Mouse (Mus musculus): ENCODE data around the gene Ykt6.

The Ykt6 gene

DNA sequence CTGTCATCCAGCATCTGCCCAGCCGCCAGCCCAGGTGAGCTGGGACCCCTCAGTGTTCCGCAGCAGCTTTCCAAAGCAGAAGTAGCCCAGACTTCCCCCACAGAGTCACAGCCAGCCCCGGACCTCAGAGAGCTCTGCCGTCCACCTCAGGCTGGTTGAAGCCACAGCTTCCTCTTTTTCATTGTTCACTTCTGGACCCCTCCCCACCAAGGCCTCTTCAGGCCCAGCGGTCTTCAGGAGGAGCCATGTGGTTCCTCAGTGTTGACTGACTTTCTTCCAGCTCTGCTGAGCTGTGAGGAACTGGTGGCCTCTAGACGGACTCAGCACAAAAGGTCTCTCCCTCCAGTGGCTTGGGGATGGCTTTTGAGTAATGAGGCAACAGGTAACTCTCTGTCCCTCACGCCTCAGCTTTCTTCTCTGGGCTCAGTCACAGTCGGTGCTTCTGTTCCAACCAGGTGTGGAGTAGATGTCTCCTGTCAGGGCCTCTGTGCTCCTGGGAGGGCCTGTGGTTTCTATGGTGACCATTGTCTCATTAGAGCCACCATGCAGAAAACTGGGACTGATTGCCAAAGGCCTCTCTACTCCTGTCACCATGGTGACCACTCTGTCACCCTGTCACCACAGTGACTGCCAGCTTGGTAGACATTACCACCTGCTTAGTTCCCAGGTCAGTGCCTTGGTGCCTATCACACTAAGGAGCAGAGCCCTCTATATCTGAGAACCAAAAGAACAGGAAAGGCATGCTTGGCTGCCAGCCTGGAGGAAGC is 5.7 kb upstream of the Ykt6 start, which contains the start of gene Gck:
TSS of gene Gck (minus strand) at position 496 of the 767 bp plus-strand sequence.
- DNase-seq = peak; percentile 13

DNA sequence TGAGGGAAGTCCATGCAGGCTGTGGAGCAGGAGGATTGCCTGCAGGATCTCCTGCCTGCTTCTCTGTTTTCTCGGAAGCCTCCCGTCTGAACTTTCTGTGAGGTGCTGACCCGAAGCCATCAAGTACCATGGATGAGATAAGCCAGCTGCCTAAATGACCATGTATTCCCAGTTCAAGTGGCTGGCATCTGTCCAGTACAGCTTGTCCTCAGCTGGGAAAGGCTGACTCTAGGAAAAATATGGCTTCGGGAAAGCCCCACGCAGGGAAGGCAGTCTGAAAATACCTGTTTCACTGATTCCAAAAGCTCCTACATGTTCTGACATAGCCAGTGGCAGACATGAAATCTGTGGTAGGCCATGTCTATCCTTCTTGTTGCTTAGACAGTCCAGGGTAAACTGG is 3.0 kb upstream of the Ykt6 start:
- peak; percentile 83 for DNase-seq

DNA sequence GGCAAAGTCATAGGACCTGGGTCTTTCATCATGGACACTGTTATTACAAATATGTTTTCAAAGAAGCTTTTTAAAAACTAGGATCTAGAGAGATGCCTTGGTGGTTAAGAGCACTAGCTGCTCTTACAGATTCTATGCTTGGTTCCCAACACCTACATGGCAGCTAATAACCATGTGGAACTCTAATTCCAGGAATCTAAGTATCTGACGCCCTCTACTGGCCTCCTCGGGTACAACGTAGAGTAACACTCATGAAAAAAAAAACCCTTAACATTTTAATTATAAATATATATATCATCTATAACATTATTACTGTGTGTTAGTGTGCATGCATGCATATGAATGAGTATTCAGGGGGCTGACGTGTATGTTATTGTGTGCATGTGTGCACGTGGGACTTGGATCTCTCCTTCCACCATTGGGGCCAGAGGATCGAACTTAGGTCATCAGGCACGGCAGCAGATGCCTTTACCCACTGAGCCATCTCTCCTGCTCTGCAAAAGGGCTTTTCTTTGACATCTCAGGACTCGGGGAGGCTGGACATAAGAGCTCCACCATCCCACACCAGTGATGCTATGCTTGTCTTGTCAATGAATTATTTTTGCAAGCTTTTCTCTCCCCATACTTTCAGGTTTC is 2.2 kb upstream of the Ykt6 start:
- peak; percentile 66 for DNase-seq

DNA sequence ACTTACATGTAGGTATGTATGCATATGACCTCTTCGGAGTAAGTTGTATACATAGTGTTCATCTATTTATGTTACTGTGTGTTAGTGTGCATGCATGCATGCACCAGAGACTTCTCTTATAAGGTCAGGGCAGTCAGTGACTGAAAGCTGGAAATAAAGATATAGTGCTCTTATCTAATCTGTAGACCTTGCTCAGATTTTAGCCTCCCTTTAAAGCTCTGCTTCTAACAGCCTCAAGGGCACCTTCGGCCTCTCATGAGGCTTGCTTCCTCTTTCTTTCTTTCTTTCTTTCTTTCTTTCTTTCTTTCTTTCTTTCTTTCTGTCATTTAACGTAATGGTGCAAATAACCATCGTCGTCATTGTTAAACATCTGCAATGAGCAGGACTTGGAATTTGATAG is 1.1 kb upstream of the Ykt6 start:
- no peak for DNase-seq

DNA sequence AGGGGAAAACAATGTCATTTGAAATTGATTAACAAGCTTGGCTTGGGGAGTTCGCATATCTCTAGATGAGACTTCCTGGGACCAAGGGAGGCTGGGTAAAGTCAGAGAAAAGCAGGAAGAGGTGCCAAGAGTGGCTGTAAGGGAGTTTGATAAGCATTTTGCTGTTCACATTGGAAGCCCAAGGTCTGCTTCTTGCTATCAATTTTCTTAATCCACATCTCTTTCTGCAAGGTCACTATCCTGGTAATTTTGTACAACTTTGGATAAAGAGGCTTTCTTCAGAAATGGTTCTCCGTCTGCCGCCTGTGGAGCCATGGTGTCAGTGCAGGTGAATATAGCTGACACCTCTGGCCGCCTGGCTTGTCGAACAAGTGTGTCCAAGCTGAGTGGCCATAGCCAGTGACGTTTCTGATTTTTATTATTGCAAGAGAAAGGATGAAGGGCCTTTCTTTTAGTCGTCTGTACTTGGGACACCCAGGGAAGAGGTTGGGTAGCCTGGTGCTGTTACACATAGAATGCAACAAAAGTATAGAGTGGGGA is 458 bp upstream of the Ykt6 start:
- peak; percentile 71 for DNase-seq

DNA sequence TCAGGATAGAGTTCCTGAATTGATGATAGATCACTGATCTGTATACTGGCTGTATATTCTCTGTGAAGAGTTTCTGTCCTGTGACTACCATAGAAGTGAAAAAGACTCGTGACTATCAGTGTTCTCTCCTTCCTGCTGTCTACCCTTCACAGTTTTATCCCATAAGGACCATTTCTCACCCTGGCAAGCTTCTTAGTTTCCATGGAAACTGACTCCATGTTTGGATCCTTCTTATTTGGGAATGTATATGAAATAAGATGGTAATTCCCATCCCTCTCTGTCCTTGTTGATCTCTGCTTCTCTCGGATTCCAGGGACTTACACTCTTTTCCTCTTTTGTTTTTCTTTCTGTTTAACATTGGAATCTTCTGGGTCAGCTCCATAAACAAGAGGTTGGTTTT is 4.6 kb downstream of the Ykt6 start:
- DNase-seq = no peak

DNA sequence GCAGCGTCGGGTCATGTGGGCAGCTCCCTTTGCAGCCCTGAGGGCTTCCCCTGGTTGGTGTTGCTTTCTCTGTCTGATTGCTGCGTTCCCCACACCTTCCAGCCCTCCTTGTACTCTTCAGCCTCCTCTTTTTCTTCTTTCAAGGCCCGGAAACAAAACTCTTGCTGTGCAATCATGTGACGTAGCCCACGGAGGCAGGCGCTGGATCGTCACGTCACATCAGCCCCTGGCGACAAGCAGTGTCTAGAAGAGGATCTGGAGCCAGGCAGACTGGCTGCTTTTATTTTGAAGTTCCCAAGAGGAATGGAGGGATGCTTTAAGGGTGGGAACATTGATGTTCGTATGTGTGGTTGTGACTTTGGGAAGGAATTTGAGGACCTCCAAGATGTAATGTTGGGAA is 10.4 kb downstream of the Ykt6 start:
- DNase-seq = no peak

DNA sequence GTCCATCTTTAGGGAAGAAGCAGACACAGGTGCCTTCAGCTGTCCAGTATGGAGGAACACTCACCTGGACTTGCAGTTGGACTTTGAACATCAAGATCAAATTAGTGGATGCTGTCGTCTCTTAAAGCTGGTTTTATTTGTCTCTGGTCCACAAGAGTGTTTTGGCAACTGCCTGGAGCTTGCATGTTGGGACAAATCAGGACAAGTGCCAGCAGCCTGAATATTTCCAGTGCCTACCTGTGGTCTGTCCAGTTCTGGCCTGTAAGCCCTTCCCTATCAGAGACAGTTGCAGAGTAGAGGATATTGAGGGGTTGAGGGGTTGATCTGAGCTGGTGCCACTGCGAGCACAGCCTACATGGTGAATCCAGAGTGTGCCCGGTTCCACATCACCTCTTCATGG is 11.3 kb downstream of the Ykt6 start:
- no peak for DNase-seq

DNA sequence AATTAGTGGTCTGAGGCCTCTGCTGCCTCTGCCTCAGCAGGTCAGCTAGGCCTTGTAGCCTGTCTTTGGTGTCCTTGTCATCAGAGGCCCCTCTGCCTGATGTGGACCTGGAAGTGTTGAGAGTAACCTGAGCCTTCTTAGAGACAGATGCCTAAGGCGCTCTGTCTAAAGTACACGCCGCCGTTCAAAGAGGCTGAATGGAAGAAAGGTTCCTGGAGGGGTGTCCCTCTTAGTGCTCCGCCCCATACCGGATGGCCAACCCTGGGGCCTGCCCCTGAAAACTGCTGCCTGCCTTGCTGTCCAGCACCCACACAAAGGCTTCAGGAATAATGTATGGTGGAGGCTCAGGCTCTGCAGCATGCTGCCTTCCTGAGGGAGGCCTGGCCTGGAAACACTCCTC is 12.7 kb downstream of the Ykt6 start:
- no peak for DNase-seq

DNA sequence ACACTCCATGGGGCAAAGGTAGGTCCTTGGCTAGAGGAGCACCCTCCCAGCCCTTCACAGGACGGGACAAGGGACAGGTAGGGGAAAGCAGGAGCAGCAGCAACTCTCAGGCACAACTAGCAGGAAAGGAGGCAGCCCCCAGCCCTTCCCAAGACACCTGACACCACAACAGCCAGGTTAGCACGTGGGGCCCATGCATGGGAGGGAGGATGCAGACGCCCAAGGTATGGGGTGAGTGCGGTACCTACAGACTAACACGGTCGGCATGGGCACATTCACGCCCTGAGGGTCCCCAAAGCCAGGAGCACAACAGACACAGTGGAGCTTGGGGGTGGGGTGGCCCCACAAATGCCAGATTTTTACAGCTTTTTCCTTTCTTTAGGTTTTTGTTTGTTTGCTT is 15.7 kb downstream of the Ykt6 start:
- no peak for DNase-seq

DNA sequence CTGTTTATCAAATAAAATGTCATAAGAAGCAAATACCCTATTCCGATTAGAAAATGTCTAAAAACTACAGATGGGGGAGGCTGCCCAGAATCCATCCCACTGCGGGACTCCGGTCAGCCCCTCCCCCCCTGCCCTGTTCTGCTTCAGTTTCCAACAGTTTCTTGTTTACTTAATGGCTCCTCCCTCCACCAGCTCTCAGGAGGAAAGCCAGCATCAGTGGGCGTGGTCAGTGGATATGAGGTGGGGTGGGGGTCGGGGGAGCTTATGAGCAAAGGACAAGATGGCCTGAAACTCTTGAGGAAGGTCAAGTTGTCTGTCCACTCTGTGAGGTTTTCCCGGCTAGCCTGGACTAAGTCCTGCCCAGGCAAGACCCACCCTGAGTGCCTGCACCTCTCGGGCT is 17.7 kb downstream of the Ykt6 start:
- DNase-seq = no peak

DNA sequence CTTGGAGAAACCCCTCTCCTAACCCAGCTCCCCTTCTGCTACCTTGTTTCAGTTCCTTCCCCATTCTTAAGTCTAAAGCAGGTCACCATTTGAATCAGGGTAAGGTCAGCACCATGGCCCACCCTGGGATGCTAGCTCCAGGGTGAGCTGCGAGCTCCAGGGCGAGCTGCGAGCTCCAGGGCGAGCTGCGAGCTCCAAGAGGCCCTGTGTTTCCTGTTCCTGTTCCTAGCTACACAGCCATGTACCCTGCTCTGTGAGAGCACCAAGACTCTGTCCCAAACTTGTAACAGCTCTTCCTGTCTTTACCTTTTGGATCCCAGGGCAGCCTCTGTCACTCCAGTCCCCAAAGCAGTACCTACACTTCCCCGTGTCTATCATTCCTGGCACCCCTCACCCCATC is 18.6 kb downstream of the Ykt6 start:
- no peak for DNase-seq

DNA sequence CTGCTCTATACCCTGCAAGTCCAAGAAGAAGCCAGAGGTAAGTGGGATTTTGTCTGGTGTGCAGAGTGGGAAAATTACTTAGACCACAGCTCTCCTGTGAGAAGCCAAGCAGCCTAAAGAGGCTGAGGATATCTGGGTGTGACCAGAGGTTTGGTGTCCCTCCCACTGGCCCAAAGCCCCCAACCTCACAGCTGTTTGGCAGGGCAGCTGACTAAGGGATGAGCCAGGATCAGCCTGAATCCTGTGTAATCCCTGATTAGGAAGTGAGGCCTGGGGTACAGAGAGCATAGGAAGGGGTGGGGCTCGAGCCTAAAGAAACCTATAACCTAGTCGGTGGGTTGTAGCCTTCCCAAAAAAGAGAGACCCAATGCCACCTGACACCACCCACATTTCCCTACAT is 19.6 kb downstream of the Ykt6 start:
- DNase-seq = no peak

DNA sequence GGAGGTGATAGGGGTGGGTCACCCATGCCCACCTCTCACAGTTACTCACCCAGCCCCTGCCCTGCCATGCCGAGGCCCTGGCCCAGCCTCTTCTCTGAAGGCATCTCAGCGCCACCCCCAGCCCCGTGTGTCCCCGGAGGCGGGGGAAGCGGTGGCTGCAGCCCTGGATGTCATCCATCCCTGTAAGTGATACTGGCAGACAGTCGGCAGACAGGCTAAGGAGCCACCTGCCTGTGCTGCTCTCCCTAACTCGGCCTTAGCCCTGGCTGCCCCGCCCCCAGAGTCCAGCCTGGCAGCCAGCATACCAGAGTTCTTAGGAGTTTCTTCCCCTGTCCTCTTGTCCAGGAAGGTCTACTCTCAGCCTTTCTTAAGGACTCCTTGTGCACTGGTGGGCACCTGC is 20.6 kb downstream of the Ykt6 start:
- DNase-seq = no peak

DNA sequence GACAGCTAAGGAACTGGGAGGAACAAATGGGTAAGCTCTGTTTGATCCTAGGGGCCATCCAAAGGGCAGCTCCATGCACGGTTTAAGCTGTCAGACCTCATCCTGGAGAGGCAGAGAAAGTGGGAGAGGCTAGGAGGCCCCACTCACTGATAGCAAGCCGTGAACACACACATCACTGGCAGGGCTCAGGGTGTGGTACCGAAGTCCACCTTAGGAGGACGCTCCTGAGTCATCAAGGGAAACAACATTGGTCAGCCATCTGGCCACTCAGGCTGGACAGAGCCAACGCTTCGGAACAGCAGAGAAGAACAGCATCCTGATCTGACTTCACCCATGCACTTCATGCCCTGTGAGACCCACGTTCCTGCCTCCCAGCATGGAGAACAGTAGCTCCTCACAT is 23.6 kb downstream of the Ykt6 start:
- DNase-seq = no peak

DNA sequence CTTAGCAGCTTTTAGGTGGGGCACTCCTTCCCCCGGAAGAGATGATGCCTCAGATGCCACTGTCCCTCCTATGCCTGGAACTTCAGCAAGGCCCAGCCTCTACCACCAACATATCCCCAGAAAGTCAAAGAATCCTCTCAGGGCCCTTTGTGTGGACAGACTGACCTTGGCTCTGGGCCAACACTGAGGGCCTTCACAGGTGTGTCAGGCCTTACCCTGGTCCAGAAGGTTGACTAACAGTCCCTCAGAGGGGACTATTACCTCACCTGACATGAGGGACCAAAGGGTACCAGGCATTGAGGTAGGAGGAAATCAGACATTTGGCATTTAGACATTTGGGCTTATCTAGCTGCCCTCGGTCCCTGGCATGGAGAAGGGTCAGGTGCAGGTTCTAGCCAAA is 24.6 kb downstream of the Ykt6 start:
- no peak for DNase-seq

DNA sequence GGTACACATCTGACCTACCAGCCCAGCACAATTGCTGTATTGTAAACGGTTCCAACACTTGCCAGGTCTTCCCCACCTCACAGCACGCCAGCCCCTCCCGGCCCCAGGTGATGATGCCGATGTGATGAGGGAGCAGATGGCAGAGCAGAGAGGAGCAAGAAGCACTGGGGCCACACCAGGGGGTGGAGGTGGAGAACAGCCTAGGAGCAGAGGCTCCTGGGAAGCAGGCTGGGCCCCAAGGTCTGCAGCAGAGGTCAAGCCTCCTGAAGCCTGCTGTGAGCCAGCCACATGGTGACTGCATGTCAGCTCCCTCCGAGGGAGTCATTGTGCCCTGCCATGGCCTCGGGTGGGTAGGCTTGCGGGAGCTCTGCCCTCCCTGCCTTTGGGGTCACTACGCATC is 25.1 kb downstream of the Ykt6 start:
- DNase-seq = no peak

DNA sequence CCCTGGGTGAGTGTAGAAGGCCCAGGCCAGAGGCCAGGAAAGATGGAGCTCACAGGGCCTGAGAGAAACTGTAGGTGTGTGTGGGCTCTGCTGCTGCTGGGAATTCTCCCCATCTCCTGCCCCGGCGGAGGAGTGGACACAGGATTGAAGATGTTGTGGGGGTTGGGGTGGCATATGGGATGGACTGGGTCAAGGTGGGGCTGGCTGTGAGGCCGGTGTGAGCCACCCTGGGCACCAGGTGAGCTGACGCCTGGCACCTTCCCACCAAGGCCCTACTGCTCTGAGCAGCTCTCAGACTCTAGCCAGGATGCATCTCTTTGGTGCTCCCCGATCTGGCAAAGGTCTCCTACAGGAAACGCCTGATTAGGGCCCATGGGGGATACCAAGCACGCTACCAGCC is 25.8 kb downstream of the Ykt6 start:
- DNase-seq = no peak

DNA sequence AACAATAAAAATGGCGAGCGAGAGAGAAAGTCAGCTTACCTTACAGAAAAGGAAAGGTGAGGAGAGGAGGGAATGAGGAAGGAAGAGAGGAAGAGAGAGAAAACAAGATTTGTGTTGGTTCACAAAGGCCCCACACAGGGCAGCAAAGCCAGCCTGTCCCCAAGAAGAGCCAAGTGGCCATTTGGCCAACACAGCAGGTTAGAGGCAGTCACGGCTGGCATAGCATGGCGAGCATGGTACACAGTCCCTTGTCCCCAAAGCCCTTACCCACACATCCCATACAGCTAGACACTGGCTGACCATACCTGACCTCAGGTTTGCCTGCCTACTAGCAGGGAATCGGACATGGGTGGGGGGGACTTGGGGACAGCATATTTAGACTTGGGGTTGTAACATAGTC is 28.1 kb downstream of the Ykt6 start:
- no peak for DNase-seq

DNA sequence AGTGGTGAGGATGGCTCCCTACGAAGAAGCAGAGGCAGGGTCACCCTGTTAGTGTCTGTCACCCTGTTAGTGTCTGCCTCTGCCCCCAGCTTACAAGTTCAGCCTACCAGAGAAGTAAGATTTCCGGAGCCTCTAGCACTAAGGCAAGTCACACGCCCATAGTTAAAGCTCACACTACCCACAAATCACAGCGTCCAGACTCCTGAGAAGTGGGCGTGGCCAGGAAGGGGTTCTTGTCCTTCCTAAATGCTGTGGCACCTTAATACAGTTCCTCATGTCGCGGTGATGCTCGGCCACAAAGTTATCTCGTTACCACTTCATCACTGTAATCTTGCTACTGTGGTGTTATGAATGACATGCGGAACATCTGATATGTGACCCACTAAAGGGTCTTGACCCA is 32.6 kb downstream of the Ykt6 start:
- DNase-seq = no peak

DNA sequence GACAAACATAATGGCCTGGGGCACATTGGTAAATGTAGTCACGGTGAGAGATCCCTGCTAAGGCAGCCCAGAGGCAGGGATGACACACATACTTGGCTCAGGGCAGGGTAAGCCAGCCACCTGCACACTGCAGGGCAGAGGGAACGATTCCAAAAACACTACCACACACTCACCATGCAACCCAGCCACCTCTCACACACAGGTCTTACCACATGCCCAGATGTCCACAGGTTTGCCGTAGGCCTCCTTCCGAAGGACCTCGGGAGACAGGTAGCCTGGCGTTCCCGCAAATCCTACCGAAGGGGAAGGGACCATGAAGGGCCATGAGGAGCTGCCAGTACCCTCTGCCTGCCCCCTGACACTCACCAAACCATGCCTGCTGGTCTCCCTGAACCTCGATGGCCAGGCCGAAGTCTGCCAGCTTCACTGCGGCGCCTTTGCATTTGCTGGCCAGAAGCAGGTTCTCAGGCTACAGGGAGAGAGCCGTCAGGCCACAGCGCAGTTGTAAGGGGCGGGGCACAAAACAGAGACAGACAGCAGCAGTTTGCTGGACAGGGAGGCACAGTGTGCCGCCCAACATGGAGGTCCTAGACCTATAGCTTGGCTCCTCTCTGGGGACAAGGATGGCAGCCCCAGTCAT is 34.6 kb downstream of the Ykt6 start:
- DNase-seq = no peak

DNA sequence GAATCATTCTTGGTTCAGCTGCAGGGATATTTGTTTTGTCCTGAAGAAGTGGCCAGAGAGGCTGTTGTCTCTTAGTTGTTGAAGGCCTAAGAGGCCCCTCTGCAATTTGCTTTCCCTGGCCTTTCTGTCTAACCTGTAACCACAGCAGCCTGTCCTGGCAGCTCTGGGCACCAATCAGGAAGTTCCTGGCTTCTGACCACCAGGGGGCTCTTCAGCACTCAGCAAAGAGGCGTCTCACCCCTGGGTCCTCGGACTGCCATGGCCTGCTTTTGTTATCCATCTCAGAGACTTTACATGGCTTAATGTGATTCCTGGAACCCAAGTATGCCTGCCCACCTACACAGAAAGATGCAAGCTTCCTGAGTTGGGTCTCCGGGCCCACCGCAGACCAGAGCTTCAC is 35.4 kb downstream of the Ykt6 start:
- DNase-seq = peak; percentile 68

DNA sequence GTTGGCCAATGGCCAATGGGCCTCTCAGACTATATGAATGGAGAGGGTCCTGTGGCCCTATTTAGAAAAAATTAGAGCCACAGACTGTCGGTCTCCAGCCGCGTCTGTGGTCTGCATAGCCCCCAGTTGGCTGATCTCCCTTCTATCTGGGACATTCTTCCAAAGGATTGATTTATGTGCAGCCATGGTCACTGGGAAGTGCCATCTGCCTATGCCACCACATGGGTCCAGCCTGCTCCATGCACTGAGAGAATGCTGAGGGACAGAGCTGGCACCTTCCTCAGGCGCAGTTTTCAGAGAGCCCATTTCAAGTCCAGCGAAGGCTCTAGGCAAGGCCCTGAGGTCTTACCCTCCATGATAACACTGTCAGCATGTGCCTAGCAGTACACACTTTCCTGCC is 38.7 kb downstream of the Ykt6 start:
- DNase-seq = no peak

DNA sequence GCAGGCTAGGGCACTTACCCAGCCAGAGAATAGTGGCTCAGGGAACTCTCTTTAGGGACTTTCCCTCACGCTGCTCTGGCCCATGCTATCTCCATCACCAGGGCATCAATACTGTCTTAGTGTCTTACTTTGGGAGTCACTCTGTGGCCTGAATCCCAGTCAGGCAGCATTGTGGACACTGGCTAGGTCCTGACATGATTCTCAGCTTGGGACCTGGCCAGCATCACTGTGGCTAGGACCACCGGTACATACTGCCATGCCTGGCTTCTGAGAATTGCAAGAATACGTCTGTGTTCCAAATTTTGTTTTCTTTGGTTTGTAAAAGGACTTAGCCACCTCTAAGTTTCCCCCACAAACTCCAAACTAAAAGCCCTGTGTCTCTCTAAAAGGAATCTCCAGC is 39.4 kb downstream of the Ykt6 start:
- no peak for DNase-seq

Measured in lung, postnatal 36 days (tissue).